Mouse (Mus musculus): ENCODE measurements around the gene Pnpla3. TPM values are rescaled to one million over a fixed set of nuclear protein-coding genes. Genes with fewer than 3 reads are reported as not detected.
"Not testable (repeated sequence)": the region's sequence is repeated elsewhere in the genome, so short reads cannot be mapped to it uniquely, and the experiment has no call there.

Gene Pnpla3
- not detected in 2 replicates for total RNA-seq (2015; ENCODE audit: low replicate concordance)
- not detected in 2 replicates for total RNA-seq (2017; ENCODE audit: low replicate concordance)

GRCm38 (mm10) chr15:84167600-84167999 is at the start of gene Pnpla3:
Pnpla3 (plus strand) TSS chr15:84167837.
- peak; percentile 93 for ATAC-seq (replicated peaks; ENCODE audit: low FRiP score, poor library complexity, severe bottlenecking)

- ATAC-seq (replicated peaks; ENCODE audit: low FRiP score, poor library complexity, severe bottlenecking) = no peak
Observed at GRCm38 (mm10) chr15:84120612-84121011, 47.0 kb upstream of the Pnpla3 start.

GRCm38 (mm10) chr15:84121036-84121435 is 46.6 kb upstream of the Pnpla3 start:
- ATAC-seq (replicated peaks; ENCODE audit: low FRiP score, poor library complexity, severe bottlenecking) = no peak

- no peak for ATAC-seq (replicated peaks; ENCODE audit: low FRiP score, poor library complexity, severe bottlenecking)
Observed at GRCm38 (mm10) chr15:84123075-84123474, 44.6 kb upstream of the Pnpla3 start, which contains the start of gene Pnpla5. Pnpla5 (minus strand) TSS chr15:84123175.

DNA sequence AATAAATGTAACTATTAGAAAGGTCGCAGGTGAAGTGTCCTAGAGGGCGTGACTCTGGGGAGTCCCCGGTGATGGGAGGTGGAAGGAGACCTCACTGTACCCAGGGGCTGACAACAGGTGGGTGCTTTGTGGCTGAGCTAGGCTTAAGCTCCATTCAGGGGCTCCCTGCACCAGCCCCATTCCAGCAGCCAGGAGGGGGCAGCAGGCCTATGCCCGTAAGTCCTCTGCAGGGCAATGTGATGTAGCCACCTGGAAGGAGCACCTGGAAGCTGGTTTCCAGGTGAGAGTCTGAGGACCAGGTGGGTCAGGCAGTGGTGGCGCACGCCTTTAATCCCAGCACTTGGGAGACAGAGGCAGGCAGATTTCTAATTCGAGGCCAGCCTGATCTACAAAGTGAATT is 43.6 kb upstream of the Pnpla3 start:
- no peak for ATAC-seq (replicated peaks; ENCODE audit: low FRiP score, poor library complexity, severe bottlenecking)

GRCm38 (mm10) chr15:84126447-84126846 is 41.2 kb upstream of the Pnpla3 start:
- ATAC-seq (replicated peaks; ENCODE audit: low FRiP score, poor library complexity, severe bottlenecking) = no peak

DNA sequence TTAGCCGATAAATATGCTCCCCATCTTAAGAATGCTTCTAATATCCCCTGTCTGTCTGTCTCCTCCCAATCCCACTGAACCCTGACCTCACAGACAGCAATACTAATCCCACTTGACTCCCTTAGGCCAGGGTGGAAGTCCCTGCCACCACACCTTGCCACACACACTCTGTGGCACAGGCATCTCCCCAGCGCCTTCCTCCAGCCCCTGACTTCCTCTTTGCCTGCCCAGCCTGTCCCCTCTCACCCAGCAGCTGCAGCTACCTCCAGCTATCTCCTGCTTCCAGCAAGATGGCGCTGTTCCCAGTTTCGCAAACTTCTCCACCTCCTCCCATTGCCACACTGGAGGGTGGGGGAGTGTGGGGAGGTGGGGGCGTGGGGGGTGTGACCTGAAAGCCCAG is 40.8 kb upstream of the Pnpla3 start:
- no peak for ATAC-seq (replicated peaks; ENCODE audit: low FRiP score, poor library complexity, severe bottlenecking)

- no peak for ATAC-seq (replicated peaks; ENCODE audit: low FRiP score, poor library complexity, severe bottlenecking)
Observed at GRCm38 (mm10) chr15:84131096-84131786, 36.4 kb upstream of the Pnpla3 start.

DNA sequence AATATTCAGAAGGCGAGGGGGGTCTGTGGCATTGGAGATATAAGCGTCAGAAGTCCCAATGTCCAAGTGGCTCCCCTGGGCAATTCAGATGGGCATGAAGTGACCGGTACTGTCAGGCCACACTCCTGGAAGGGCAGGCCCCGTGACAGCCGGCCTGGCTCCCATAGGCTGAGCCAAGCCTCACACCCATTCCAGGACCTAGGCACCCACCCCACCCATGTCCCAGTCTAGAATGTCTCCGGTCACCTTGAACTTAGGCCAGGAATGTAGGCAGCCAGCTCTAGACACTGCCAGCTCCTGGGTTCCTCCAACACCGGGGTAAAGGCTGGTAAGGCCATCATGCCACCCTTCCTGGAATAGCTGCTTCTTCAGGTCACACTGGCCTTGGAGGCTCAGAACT is 35.7 kb upstream of the Pnpla3 start:
- ATAC-seq (replicated peaks; ENCODE audit: low FRiP score, poor library complexity, severe bottlenecking) = no peak

- ATAC-seq (replicated peaks; ENCODE audit: low FRiP score, poor library complexity, severe bottlenecking) = no peak
Observed at GRCm38 (mm10) chr15:84133440-84133839, 34.2 kb upstream of the Pnpla3 start.

DNA sequence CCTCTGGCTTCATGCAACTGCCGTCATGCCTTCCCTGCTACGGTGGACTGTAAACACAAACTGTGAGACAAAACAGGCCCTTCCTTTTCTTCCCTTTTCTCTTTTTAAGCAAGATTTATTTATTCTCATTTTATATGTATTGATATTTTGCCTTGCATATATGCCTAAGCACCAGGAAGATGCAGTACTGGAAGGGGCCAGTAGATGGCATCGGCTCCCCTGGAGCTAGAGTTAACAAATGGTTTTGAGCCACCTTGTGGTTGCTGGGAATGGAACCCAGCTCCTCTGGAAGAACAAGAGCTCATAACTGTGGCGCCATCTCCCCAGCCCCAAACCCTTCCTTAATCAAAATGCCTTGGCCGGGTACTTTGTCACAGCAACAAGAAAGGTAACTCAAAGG is 32.2 kb upstream of the Pnpla3 start:
- peak; percentile 46; the same call in 1 of the 2 replicates for ATAC-seq (replicated peaks; ENCODE audit: low FRiP score, poor library complexity, severe bottlenecking)

DNA sequence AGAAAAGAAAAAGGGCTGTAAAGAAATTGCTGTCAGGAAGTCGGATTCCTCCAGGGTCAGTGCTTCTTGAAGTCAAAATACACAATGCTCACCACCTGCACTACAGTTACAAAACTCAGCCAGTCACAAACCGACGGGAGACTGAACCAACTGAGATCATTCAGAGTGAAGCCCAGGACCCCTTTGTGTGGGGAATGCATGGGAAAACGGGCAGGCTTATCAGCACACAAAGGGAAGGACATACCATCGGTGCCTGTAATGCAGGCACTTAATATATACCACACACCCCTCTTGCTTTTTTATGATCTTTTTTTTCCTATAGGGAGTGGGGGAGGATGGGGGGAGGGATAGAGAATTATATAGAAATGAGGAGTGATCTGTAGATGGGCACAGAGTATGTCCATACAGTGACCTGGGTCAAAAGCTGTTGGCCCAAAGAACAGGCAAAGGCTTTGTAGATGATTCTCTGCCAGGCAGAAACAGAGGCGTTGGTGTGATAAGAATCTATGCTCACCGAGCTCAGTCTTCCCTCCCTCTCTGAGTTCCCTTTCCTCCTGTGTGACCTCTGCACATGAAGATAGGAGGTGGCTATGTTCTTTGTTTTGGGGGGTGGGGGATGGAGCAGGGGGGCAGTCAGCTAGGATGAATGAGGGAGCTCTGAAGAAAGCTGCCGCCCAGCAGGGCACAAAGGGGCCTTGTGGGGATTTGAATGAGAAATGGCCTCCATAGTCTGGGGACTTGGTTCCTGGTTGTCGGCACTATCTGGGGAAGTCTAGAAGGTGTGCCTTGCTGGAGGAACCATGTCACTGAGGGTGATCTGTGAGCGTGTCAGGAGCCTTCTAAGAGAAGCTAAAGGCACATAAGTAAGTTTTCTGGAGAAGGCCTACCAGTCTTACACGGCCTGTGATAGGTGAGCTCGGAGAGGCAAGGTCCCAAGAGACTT is 30.9 kb upstream of the Pnpla3 start:
- ATAC-seq (replicated peaks; ENCODE audit: low FRiP score, poor library complexity, severe bottlenecking) = no peak

- ATAC-seq (replicated peaks; ENCODE audit: low FRiP score, poor library complexity, severe bottlenecking) = no peak
Observed at GRCm38 (mm10) chr15:84139592-84140005, 28.0 kb upstream of the Pnpla3 start.

DNA sequence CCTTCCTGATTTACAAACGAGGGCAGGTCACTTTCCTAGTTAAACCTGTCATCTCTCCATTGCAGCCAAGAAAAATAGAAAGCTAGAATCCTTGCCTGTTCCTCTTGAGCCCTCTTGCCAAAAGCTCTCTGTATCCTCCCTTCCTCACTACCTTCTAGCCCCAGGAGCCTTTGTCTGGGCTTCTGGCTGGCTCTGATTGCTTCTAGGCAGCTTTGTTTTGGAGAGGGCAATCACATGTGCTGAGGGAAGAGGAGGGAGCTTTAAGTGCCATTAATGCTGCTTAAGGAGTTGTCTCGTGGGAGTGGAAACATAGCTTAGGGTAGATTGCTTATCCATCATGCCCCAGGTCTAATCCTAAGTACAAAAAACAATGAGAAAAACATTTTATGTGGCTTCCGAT is 27.5 kb upstream of the Pnpla3 start:
- ATAC-seq (replicated peaks; ENCODE audit: low FRiP score, poor library complexity, severe bottlenecking) = no peak

GRCm38 (mm10) chr15:84140929-84141328 is 26.7 kb upstream of the Pnpla3 start:
- no peak for ATAC-seq (replicated peaks; ENCODE audit: low FRiP score, poor library complexity, severe bottlenecking)

DNA sequence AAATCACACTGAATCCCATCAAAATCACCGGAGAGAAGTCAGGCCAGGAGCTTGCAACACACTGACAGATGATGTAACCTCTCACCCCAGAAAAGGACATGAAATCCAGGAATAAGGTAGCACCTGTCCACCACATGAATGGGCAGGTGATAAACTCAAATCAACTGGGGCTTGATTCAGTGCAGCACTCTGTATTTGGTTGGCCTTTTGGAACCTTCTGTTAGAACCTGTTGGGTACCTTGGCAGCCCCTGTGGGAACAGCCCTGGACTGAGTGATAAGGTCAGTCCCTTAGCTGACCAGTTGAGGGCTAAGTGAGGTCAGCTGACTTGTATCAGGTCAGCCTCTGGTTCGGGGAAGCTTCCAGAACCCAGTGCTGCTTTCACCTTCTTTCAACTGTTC is 11.5 kb upstream of the Pnpla3 start:
- ATAC-seq (replicated peaks; ENCODE audit: low FRiP score, poor library complexity, severe bottlenecking) = no peak

- ATAC-seq (replicated peaks; ENCODE audit: low FRiP score, poor library complexity, severe bottlenecking) = not testable (repeated sequence)
Observed at GRCm38 (mm10) chr15:84157530-84157929, 10.1 kb upstream of the Pnpla3 start.

DNA sequence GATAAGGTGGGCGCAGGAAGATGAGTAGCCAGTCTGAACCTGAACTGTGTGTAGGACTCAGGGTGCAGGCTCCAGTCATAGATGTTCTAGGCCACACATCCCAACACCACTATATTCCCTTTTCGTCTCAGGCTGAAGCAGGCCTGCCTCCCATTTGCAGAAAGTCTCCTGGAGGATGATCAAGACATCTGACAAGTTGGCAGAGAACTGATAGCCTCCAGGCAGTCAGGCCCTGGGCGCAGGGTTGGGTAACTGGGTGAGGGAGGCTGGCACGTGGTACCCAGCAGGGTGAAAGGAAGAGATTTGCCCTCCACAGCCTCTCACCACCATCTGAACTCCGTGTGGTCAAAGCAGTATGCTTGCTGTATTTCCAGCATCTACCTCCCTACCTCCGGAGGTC is 5.8 kb upstream of the Pnpla3 start:
- ATAC-seq (replicated peaks; ENCODE audit: low FRiP score, poor library complexity, severe bottlenecking) = no peak

- no peak for ATAC-seq (replicated peaks; ENCODE audit: low FRiP score, poor library complexity, severe bottlenecking)
Observed at GRCm38 (mm10) chr15:84166818-84167217, 819 bp upstream of the Pnpla3 start.

Data from erythroid progenitor cell, adult 5-6 weeks (primary cell).